Mouse (Mus musculus) cerebellum, postnatal 36 days (tissue): Measurements from ENCODE around the gene Tnfsf14.

ENCODE experiments used
- DNase-seq, 2 experiments: peaks; one replicate each; pipeline ENCODE4 v3.0.0; 2021 to 2022; ENCODE audit warnings: mixed read lengths in 2 of 2

The Tnfsf14 gene

DNA sequence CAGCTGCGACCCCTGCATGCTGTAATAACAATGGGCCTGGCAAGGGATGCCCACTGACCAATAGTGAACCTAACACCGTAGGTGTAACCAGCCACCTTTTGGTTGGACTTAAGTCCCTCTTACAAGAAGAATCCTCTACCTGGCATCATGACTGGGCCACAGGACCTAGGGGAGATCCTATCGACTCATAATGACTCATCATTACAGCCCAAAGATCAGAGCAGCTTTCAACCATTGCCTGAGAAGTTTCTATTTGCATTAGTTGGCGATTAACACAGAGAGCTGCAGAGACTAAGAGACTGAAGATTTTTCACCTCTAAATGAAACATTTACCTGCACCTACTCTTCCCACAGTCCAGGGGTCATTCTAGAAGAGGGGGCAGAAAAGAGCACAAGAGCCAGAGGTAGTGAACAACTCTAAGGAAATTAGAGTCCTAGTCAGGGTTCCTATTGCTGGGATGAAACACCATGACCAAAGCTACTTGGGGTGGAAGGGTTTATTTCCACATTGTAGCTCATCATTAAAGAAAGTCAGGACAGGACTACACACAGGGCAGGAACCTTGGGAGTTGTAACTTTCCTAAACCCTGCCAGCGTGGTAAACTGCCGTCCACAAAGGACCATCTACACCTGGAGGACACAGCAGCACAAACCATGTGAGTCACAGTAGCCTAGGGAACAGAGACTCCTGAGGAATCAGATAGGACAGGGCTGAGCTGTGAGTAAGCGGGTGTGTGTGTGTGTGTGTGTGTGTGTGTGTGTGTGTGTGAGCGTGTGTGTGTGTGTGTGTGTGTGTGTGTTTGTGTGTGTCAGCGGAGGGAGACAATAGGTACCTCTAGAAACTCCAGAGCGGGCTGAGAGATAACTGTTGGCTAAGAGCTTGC lies 8.1 kb upstream of the Tnfsf14 start:
- no peak for DNase-seq

DNA sequence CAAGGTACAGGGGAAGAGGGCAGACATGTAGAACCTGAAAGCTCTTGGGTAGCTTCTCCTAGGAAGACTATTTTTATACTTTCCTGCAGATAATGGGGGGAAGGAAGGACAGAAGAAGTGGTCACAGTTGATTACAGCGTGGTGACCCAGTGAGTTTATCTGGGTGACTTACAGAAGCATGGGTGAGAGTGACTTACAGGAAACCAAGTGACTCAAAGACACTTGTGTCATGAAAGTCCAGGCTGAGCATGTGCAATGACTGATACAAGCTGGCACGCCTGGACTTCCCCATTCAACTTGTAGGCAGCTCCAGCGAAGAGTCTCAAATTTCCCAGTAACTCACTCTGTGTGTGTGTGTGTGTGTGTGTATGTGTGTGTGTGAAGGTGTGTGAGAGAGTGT lies 4.3 kb upstream of the Tnfsf14 start:
- DNase-seq: no peak

DNA sequence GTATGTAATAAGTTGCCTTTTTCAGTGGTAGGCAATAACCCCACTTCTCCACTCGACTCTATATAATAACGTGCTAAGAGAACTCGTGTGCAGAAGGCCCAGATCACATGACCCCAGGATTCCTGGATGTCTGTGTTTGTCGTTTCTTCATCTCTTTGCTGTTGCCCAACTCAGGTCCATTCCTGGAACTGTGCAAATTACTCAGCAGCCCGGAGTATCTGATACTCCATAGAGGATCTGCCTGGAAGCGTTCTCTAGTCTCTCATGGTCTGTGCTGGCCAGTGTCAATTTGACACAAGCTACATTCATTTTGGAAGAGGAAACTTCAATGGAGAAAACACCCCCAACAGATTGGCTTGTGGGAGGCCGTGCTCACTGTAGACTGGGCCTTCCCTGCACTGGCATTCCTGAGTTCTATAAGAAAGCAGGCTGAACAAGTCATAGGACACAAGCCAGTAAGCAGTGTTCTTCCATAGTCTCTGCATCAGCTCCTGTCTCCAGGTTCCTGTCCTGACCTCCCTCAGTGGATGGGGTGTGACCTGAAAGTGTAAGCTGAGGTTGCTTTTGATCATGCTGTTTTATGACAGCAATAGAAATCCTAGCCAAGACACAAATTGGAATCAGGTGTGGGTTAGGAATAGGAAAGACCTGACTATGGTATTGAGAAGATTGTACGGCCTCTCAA lies 1.5 kb upstream of the Tnfsf14 start:
- DNase-seq: no peak

DNA sequence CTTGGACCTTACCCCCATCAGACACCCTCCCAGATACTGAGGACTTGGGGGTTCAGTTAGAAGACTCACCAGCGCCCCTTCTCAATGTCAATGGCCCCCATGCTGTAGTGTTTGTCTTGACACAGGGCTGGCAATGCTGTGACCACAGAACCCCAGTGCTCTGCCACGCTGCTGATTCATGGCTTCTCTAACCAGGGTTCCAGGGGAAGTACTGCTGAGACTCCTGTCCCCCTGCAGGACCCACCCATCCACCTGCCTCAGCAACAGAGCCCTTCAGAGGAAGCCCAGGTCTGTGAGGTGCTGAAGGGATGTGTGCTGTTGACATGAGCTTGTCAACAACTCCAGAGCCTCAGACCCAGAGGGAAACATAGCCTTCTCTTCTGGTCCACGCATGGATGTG lies 794 bp upstream of the Tnfsf14 start:
- DNase-seq: no peak

DNA sequence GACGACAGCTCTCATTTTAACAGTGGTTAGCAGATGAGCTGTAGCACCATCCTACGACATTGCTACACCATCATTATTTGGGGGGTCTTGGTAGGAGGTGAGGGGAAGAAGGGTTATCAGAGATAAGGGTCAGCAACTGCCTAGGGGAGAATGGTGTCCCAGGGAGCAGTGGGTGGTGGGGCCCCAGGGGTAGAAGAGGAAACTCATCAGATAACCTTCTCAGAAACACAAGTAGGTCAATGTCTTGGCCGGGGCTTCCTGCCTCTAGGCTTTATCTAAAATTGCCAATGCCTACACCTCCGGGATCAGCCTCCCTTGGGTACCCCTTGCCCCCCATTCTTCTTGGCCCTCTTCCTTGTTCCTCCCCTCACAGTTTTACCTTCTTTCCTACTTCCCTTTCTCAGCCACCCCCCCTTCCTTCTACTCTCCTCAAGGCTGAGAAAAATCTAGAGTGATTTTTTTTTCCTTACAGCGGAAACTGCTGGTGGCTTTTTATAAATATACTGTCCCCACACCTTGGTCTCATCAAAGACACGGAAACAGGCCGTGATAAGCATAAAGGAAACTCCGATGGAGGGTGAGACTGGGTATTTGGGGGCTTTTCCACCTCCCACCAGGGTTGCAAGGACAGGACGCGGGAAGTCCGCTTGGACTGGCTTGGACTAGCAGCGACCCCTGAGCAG lies 5.3 kb downstream of the Tnfsf14 start:
- no peak for DNase-seq

DNA sequence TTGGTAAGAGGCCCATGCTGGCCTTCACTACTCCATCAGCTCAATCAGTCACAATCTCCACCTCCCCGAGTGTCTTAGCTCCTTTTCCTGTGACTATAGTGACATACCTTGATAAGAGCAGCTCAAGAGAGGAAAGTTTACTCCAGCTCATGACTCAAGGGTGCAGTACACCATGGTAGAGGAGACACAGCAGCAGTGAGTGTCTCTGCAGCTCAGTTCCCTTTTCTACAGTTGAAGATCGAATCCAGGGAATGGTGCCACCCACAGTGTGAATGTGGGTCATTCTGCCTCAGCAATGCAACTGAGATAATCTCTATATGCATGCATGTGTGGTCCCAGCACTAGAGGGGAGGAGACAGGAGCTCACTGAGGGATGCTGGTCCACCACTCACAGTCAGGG lies 8.3 kb downstream of the Tnfsf14 start:
- no peak for DNase-seq

DNA sequence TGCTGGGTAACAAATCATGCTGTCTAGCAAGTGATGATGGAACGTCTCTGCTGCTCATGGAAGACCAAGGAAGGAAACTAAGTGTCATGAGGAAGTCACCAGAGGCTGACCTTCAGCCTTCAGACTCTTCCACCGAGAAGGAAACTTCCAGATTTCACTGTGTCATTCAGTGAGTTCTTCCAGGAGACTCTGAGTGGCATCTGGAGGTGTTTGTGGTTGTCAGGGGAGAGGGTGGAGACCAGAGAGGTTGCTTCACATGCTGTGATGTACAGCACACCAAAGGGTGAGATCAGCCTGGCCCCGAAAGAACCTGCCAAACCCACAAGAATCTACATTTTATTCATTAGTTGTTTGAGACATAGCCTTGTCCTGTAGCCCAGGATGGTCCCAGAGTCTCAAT lies 11.1 kb downstream of the Tnfsf14 start:
- DNase-seq: no peak

DNA sequence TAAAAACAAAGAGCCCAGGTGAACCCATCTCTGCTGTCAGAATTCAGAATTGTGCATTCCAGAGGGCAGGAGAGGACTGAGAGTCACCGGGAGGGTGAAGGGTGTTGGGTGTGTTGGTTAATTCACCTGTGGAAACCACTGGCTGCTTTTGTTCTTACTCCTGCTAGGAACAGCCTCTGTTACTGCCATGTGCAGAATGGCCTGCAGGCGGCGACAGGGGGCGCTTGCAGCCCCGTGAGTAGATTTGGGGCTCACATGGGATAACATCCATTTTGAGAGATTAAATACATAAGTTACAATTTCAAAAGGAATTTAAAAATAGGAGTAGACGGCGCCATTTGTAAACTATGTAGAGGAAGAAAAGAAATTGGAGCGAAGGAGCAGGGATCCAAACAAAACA lies 13.6 kb downstream of the Tnfsf14 start:
- DNase-seq: peak; percentile 8 to 10

DNA sequence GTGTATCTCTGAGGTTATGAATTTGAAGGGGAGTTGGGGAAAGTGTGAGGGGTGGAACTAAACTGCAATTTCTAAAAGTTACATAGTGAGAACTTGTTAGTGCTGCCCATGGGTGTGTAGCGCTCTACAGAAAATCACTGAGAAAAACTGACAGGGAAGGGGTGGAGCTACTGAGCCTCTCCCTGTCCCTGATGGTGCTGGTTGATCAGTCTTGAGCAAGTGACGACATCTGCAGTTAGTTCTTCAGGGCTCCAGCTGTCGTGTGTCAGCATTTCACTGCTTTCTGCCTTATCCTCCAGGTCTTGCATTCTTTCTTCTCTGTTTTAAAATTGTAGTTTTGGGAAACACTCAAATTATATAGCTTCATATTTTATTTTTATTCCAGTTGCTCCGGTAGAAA lies 20.6 kb downstream of the Tnfsf14 start:
- no peak for DNase-seq

DNA sequence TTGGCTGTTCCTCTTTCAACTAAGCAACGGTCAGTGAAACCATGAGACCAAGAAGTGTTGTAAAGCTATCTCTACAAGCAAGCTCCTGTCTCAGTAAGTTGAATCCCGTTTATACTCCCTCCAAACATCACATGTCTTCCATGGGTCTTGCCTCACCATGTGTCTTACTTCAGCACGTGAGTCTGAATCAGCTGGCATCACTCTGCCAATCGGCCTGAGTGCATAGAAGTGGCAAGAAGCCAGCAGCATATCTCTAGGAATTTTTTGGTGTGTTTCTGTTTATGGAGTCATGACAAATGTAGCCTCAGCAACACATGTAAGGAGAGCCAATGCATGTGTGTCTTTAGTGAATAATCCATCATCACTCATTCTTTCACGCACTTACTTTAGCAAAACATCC lies 21.6 kb downstream of the Tnfsf14 start:
- DNase-seq: no peak

DNA sequence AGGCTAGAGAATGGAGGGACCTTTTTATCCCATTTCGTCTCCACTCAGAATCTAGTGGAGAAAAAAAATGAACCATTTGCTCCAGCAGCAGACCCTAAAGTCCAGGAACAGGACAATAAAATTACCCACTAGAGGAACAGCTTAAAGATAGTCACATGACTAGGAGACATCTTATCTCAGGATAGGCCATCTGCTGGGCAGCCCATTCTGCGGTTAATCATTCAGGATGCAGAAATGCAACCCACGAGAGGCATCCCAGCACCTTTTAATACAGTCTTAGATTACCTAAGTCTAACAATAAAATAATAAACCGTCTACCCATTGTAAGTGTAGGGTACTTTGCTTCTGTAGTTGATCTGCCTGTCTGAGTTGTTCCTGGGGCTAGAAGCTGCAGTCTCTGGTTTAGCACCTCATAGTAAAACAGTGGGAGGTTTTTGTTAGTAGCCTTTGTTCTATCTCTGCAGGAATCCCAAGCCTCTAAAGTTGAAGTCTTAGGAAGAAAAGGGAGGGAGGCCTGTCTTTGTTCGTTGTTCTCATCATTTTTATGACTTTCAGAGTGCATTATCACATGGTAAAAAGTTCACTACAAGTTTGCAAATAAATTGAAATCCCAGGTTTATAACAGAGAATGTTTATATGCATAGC lies 23.2 kb downstream of the Tnfsf14 start:
- DNase-seq: no peak

DNA sequence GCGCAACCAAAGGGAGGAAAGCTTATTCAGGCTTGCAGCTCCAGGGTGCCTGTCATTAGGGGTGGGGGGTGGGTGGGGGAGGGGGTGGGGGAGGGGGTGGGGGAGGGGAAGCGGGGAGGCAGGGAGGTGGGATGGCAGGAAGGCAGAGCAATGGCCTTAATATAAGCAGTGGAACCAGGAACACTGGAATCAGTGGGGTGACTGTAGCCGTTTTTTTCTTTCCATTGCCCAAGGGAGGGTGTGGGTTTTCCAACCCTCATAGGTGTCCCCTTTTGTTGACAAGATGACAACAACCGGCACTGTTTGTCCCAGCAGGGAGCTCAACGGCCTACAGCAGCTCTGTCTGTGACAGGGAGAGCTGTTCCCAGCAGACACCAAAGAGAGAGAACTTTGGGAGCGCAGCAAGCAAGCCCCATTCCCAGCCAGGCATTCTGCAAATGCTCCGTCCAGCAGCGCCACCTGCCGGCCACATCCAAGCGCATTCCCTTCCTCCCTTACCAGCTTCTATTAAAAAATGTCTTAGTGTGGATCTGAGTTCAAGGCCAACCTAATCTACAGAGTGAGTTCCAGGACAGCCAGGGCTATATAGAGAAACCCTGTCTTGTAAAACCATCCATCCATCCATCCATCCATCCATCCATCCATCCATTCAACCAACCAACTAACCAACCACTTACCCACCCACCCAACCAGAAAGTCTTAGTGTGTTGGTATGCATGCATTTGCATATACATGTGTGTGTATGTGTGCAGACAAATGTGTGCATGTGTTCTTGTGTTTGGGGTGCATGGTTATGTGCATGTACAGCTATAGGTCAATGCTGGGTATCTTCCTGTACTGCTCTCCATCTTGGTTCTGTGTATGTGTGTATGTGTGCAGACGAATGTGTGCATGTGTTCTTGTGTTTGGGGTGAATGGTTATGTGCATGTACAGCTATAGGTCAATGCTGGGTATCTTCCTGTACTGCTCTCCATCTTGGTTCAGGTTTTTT lies 26.9 kb downstream of the Tnfsf14 start:
- DNase-seq: peak; percentile 90 to 93

DNA sequence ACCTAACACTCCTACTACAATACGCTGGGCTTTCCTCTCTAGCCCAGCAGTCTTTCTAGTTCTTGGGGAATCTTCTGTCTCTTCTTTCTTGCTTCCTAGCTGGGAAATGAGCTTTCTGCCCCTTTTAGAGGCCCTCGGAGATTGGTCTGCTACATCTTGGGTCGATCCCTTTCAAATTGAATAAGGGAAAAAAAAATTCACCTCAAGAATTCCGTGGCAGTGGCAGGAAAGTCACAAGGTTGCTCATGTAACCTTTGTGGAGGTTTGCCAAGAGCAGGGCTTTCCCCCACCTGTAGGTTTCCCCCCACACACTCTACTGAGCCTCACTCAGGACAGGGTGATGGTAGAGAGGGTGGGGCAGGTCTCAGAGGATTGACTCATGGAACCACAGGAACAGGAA lies 40.2 kb downstream of the Tnfsf14 start:
- no peak for DNase-seq

DNA sequence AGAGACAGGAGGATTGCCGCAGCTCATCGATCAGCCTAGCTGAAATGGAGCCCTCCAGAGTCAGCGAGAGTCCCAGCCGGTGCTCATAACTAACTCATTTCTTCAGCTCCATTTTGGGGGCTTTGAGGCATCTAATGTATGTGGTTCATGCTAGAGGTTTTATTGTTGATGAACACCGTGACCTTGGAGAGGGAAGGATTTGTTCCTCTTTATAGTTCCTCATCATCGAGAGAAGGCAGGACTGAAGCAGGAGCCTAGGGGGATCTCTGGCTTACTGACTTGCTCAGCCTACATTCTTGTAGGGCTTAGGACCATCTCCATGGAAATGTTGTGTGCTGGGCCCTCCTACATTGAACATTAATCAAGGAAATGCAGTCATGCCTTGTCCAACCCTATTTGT lies 41.0 kb downstream of the Tnfsf14 start:
- DNase-seq: no peak

DNA sequence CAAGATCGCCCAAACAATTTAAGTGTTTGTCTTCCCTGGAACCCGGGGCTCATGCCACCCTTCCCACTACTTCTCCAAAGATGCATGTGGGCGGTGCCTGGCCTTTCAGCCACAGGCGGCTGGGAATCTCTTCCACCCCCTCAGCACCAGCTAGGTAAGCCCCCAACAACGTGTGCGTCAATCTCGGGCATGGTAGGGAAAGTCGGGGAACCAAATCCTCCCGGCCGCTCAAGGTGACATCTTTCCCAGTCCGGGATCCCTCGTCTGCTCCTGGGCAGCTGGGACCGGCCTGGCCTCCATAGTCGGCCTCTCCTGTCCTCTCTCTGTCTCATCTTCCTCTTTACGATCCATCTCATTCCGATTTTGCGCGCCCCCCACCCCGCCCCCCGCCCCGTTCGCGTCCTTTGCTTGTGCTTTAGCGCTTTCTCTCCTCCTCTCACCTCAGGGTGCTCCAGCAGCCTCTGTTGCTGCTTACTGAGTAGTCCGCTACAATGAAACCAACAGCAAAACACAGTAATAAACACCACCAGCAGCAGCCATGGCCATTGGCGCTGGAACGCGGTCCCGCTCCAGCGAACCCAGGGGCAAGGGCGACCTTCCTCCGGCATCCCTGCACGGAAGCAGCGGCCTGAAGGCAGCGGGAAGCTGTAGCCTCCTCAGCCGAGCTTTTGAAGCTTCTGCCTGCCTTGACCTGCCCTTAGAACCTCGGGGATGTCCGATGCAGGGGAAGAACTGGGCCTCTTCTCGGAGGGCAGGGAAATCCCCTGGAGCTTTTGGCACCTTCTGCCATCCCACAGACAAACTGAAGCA lies 44.8 kb downstream of the Tnfsf14 start, which contains the start of gene Cd70:
Gene Cd70 (minus strand): TSS at position 784 of the 810 bp plus-strand sequence.
- peak; percentile 23 to 27 for DNase-seq

DNA sequence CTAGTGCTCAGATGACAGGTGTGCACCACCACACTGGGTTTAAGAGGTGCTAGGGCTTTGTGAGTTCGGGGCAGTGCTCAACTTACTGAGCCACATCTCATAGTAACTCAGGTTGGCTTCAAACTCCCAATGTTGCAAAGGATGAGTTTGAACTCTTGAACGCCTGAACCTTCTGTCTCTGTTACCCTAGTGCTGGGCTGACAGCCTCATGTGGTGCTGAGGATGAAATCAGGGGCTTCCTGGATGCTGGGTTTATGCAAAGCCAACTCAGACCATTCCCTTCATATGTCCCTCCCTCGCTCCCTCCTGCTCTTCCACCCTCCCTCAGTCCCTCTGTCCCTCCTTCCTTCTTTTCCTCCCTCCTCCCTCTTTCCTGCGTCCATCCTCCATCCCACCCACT lies 45.6 kb downstream of the Tnfsf14 start:
- DNase-seq: no peak

DNA sequence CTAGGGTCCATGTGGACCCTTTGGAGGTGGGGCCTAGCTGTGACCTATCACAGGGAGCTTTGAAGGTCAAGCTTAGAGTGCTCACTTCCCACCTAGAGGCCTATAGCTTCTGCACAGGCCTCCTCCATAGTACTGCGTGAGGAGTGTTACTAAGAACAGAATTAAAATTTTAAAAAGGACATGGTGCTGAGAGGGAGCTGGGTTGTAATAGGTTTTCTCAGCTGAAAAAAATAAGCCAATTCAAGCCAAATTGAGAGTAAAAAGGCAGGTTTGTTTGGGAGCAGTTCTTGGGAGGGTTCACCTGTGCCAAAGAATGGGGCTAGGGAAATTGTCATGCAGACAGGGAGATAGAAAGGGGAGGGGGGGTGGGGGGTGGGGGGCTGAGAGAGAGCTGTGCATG lies 48.9 kb downstream of the Tnfsf14 start:
- no peak for DNase-seq

DNA sequence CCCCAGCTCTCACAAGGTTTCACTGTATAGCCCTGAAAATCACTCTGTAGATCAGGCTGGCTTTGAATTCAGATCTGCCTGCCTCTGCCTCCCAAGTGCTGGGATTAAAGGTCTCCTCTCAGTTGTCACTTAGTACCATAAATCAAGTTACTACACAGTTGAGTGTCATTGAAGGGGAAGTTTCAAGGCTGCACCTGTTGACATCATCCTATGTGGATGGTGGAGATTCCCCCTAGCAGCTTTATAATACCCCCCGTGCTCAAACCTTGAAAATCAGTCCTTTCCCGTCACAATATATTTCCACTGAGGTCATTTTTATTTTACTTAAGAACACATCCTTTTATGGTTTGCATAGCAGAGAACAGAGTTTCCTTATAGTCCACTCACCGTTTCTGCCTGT lies 50.3 kb downstream of the Tnfsf14 start:
- DNase-seq: no peak

DNA sequence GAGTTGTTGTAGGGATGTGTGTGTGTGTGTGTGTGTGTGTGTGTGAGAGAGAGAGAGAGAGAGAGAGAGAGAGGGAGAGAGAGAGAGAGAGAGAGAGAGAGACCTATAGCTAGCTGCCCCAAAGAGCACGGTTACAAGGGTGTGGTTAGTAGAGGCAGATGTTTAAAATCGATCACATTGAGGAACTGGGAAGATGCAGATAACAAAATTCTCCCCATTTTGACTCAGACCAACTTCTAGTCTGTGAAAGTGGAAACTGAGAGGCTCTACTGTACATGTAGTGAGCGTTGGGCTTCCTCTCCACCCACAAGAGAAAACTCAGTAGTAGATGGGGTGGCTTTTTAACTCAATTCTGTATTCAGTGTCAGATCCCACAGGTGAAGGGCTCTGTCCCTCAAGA lies 54.3 kb downstream of the Tnfsf14 start:
- no peak for DNase-seq
